Mouse (Mus musculus) cerebellum, adult 2 months (tissue): ENCODE measurements around the gene Gprasp1. TPM values are rescaled to one million over a fixed set of nuclear protein-coding genes. Genes with fewer than 3 reads are reported as not detected.
"Not testable (repeated sequence)": the region's sequence is repeated elsewhere in the genome, so short reads cannot be mapped to it uniquely, and the experiment has no call there.

Experiments
- DNase-seq, 2 experiments: peaks; one replicate each; pipeline ENCODE4 v3.0.0; 2021
- H3K27ac ChIP-seq: fragments of 200-500 bp; 2 replicates; pipeline ENCODE4 v1.5.1; 2012; ENCODE audit warnings: low read length, control low read depth, inconsistent platforms; ENCODE audit not compliant: insufficient read depth
- H3K27me3 ChIP-seq: fragments of 200-500 bp; 2 replicates; pipeline ENCODE4 v1.6.1; 2012; ENCODE audit warnings: inconsistent platforms, mild to moderate bottlenecking, low read length, moderate library complexity; ENCODE audit not compliant: control insufficient read depth, insufficient read depth
- H3K4me1 ChIP-seq: fragments of 200-500 bp; 2 replicates; pipeline ENCODE4 v1.6.1; 2011; ENCODE audit warnings: low read length; ENCODE audit not compliant: control insufficient read depth, insufficient read depth
- H3K4me3 ChIP-seq: fragments of 200-500 bp; replicated peaks from 2 replicates; pipeline ENCODE3; 2011; ENCODE audit warnings: mild to moderate bottlenecking, low read depth, low read length, control low read depth; ENCODE audit not compliant: insufficient read depth
- CTCF ChIP-seq: fragments of 200-500 bp; IDR thresholded peaks from 2 replicates; pipeline ENCODE4 v1.5.1; 2011; ENCODE audit warnings: low read depth, mild to moderate bottlenecking, control low read depth, low read length, moderate library complexity, borderline replicate concordance; ENCODE audit not compliant: insufficient read depth
- POLR2A ChIP-seq: fragments of 200-500 bp; IDR thresholded peaks from 2 replicates; pipeline ENCODE4 v1.6.1; 2011; ENCODE audit warnings: low read length, control low read depth, borderline replicate concordance; ENCODE audit not compliant: insufficient read depth
- WGBS: fragments of 180-500 bp; shearing (Covaris S2); methylation state at CpG from one replicate; pipeline ENCODE4 v1.1.7; 2018; 5-methylcytosine and 5-hydroxymethylcytosine counted together
- polyA plus RNA-seq: library from polyadenylated mRNA; depleted of rRNA; stranded (reverse); fragments of >200 nt; gene quantifications from 2 replicates; pipeline ENCODE4 v1.2.3, GENCODE M21; 2012

The Gprasp1 gene
- polyA plus RNA-seq, 1 experiment, result 190 TPM

- DNase-seq, result peak; percentile 59 to 77
- TF ChIP-seq CTCF, result peak; percentile 76
- TF ChIP-seq POLR2A, result no peak
- WGBS, result 0% methylated on average over 2 of the region's 2 CpGs
Measured at GRCm38 (mm10) chrX:135752832-135753231, 10.3 kb downstream of the Gprasp1 start.

GRCm38 (mm10) chrX:135761707-135762106 lies 19.2 kb downstream of the Gprasp1 start:
- DNase-seq, result peak; percentile 15 to 20
- H3K27me3 ChIP-seq, result no peaks in the 10 kb centered on the region
- TF ChIP-seq CTCF, result peak; percentile 29; the same call in 1 of the 2 replicates
- no peak for TF ChIP-seq POLR2A

More at GRCm38 (mm10) chrX:135752832-135753231, 10.3 kb downstream of the Gprasp1 start:
- Histone ChIP-seq H3K27me3 (no peaks in the 10 kb centered on the region), H3K27ac (no peak overlapping the region), H3K4me1 (no peaks in the 10 kb centered on the region), H3K4me3 (no peak overlapping the region)

GRCm38 (mm10) chrX:135768043-135768548 lies 25.6 kb downstream of the Gprasp1 start:
- Histone ChIP-seq H3K27me3 (no peaks in the 10 kb centered on the region), H3K4me3 (no peak overlapping the region), H3K4me1 (no peaks in the 10 kb centered on the region), H3K27ac (no peak overlapping the region)
- DNase-seq, result no peak
- WGBS, result 93% methylated on average over 3 of the region's 3 CpGs
- TF ChIP-seq CTCF, result no peak
- TF ChIP-seq POLR2A, result no peak

More at GRCm38 (mm10) chrX:135761707-135762106, 19.2 kb downstream of the Gprasp1 start:
- Histone ChIP-seq H3K27ac (no peak overlapping the region), H3K4me3 (no peak overlapping the region), H3K4me1 (no peaks in the 10 kb centered on the region)

- TF ChIP-seq CTCF, result no peak
- WGBS, result 87% methylated on average over 2 of the region's 2 CpGs
Measured at GRCm38 (mm10) chrX:135768565-135768964, 26.0 kb downstream of the Gprasp1 start.

GRCm38 (mm10) chrX:135791536-135791935 lies 49.0 kb downstream of the Gprasp1 start:
- no peak for DNase-seq
- Histone ChIP-seq H3K4me3 (no peak overlapping the region), H3K27ac (no peak overlapping the region), H3K4me1 (no peaks in the 10 kb centered on the region), H3K27me3 (no peaks in the 10 kb centered on the region)
- TF ChIP-seq CTCF (no peak), POLR2A (no peak)

More at GRCm38 (mm10) chrX:135768565-135768964, 26.0 kb downstream of the Gprasp1 start:
- H3K27me3 ChIP-seq, result no peaks in the 10 kb centered on the region
- no peak overlapping the region for H3K4me3 ChIP-seq
- H3K27ac ChIP-seq, result no peak overlapping the region
- no peak for DNase-seq
- no peaks in the 10 kb centered on the region for H3K4me1 ChIP-seq

- DNase-seq, result peak in 1 of 2 experiments; percentile 8
- no peaks in the 10 kb centered on the region for H3K27me3 ChIP-seq
- H3K27ac ChIP-seq, result no peak overlapping the region
- no peak for TF ChIP-seq POLR2A
- no peak for TF ChIP-seq CTCF
- H3K4me1 ChIP-seq, result no peaks in the 10 kb centered on the region
- H3K4me3 ChIP-seq, result no peak overlapping the region
- 31% methylated on average over 6 of the region's 6 CpGs for WGBS
Measured at GRCm38 (mm10) chrX:135792326-135792725, 49.8 kb downstream of the Gprasp1 start.

GRCm38 (mm10) chrX:135795591-135796304 lies 53.2 kb downstream of the Gprasp1 start:
- H3K27me3 ChIP-seq, H3K4me1 ChIP-seq: not testable (repeated sequence)
- 0 out of 2 replicates have a peak, but pooled peaks have one; percentile 32 for TF ChIP-seq POLR2A
- peak; percentile 21 to 59 for DNase-seq
- 24% methylated on average over 27 of the region's 27 CpGs for WGBS
- Histone ChIP-seq H3K4me3 (peak overlapping the region; percentile 85), H3K27ac (peak overlapping the region; percentile 81; the same call in 1 of the 2 replicates)

- peak; percentile 41 to 63 for DNase-seq
- WGBS, result 17% methylated on average over 21 of the region's 26 CpGs
- H3K4me3 ChIP-seq, result peak overlapping the region; percentile 85
- H3K4me1 ChIP-seq, H3K27me3 ChIP-seq: not testable (repeated sequence)
- H3K27ac ChIP-seq, result peak overlapping the region; percentile 81
Measured at GRCm38 (mm10) chrX:135796305-135797211, 54.0 kb downstream of the Gprasp1 start.
